Mouse (Mus musculus): ENCODE data around the gene Serbp1. TPM values are rescaled to one million over a fixed set of nuclear protein-coding genes. Genes with fewer than 3 reads are reported as not detected.

Serbp1 gene
- total and polyA plus RNA-seq, 3 experiments = 1,043 to 1,809 (median 1,049) TPM

DNA sequence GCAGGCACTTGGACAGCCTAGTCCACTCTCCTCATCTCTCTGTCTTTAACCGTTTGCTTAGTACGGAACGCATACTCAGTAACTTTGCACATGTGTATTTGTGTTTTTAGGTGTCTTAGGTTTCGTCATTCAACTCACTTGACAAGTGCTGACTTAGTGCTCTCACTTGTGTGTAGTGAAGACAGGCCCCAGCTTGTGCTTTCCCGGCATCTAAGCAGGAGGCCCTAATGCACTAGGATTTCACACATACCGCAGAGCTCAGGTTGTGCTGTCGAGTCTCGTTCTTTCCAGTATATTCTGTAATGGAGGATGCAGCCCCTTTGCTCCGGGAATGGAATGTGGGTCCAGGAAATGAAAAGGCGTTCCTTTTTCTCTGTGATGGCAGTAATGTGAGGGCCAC lies 65.2 kb downstream of the Serbp1 start:
- no peak overlapping the region for H3K27ac ChIP-seq (ENCODE audit: control insufficient read depth, low read depth, low read length)
- H3K27me3 ChIP-seq (ENCODE audit: control insufficient read depth in 1 of 2, insufficient read depth in 2 of 2, low read length in 2 of 2) = no peaks in the 10 kb centered on the region
- no peaks in the 10 kb centered on the region; a peak in 1 of 4 replicates for H3K36me3 ChIP-seq (ENCODE audit: control insufficient read depth in 1 of 2, insufficient read depth in 2 of 2, low read length in 2 of 2)
- no peaks in the 10 kb centered on the region for H3K9me3 ChIP-seq (replicated peaks; ENCODE audit: insufficient read depth, low read length)
- TF ChIP-seq ZC3H11A (IDR thresholded peaks at IDR 0.05; ENCODE audit: low read depth, low read length) = no peak
- TF ChIP-seq POLR2A (IDR thresholded peaks at IDR 0.05; ENCODE audit: control insufficient read depth in 1 of 2, insufficient read depth in 1 of 2, low read depth in 1 of 2, low read length in 2 of 2, poor library complexity in 1 of 2) = no peak
- TF ChIP-seq ETS1 (IDR thresholded peaks at IDR 0.05; ENCODE audit: low read depth, low read length) = no peak
- no peak for TF ChIP-seq SMC3 (IDR thresholded peaks at IDR 0.05; ENCODE audit: low read depth, low read length)
- no peaks in the 10 kb centered on the region for H3K79me2 ChIP-seq (ENCODE audit: control insufficient read depth, insufficient read depth, low read length, poor library complexity)
- no peak for DNase-seq (ENCODE audit: low read depth, low spot score)
- H3K9ac ChIP-seq (ENCODE audit: control insufficient read depth, low read depth, low read length, poor library complexity, severe bottlenecking) = no peak overlapping the region
- H3K4me1 ChIP-seq (ENCODE audit: control insufficient read depth in 1 of 2, insufficient read depth in 2 of 2, low read length in 2 of 2) = no peaks in the 10 kb centered on the region
- no peak overlapping the region for H3K4me3 ChIP-seq (ENCODE audit: control insufficient read depth in 1 of 2, insufficient read depth in 1 of 2, low read depth in 2 of 2, low read length in 2 of 2)

DNA sequence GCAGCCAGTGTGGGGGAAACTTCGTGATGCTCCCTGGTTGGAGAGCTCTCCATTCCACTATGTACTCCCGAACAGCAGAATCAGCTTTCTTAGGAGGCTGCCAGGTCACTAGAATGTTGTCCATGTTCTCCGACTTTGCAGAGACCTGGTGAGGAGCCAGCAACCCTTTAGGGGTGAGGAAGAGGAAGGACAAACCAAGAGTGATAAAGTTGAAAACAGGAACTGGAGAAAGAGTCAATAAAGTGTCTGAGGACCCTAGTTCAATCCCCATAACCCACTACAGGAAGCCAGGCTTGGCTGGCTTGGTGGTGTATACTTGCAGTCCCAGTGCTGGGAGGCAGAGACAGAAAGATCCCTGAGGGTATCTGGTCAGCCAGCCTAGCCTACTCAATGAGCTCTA lies 71.0 kb downstream of the Serbp1 start:
- peaks cover 0 to 9% of the 10 kb centered on the region in 2 experiments; a peak in 2 of 4 replicates for H3K36me3 ChIP-seq (ENCODE audit: control insufficient read depth in 1 of 2, insufficient read depth in 2 of 2, low read length in 2 of 2)
- H3K79me2 ChIP-seq (ENCODE audit: control insufficient read depth, insufficient read depth, low read length, poor library complexity) = no peaks in the 10 kb centered on the region
- H3K27ac ChIP-seq (ENCODE audit: control insufficient read depth, low read depth, low read length) = peak overlapping the region; percentile 73
- peak overlapping the region; percentile 36 to 45 for H3K4me3 ChIP-seq (ENCODE audit: control insufficient read depth in 1 of 2, insufficient read depth in 1 of 2, low read depth in 2 of 2, low read length in 2 of 2)
- H3K27me3 ChIP-seq (ENCODE audit: control insufficient read depth in 1 of 2, insufficient read depth in 2 of 2, low read length in 2 of 2) = no peaks in the 10 kb centered on the region
- H3K9me3 ChIP-seq (replicated peaks; ENCODE audit: insufficient read depth, low read length) = no peaks in the 10 kb centered on the region
- peak; percentile 59 for DNase-seq (ENCODE audit: low read depth, low spot score)
- peak overlapping the region; percentile 54; the same call in 1 of the 2 replicates for H3K9ac ChIP-seq (ENCODE audit: control insufficient read depth, low read depth, low read length, poor library complexity, severe bottlenecking)
- peak; percentile 45; the same call in 1 of the 2 replicates for TF ChIP-seq GATA1 (IDR thresholded peaks at IDR 0.05; ENCODE audit: low read depth, low read length)
- TF ChIP-seq EP300 (IDR thresholded peaks at IDR 0.05; ENCODE audit: low read depth in 1 of 2, low read length in 2 of 2) = peak in 1 of 2 experiments; percentile 59; a peak in 2 of 4 replicates
- TF ChIP-seq TBP (IDR thresholded peaks at IDR 0.05; ENCODE audit: low read depth, low read length) = 0 out of 2 replicates have a peak, but pooled peaks have one; percentile 20
- TF ChIP-seq SIN3A (IDR thresholded peaks at IDR 0.05; ENCODE audit: low read length) = no peak
- peaks cover 4 to 8% of the 10 kb centered on the region in 2 experiments for H3K4me1 ChIP-seq (ENCODE audit: control insufficient read depth in 1 of 2, insufficient read depth in 2 of 2, low read length in 2 of 2)

DNA sequence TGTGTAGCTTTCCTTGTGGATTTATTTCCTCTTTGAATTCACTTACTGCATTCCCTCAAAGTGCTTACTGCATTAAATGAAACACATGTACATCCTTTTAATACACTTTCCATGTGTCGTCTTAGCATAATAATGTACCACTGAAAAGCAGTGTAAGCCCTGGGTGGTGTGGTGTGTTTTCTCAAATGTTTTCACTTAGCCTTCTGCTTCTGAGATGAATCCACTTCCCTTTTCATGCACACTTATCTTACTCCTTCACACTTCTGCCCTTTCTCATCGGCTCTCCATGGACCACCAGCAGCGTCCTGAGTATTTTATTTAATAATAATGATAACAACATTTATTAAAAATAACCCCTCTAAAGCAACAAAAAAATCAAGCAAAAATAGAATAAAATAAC lies 71.8 kb downstream of the Serbp1 start:
- Histone ChIP-seq H3K79me2 (ENCODE audit: control insufficient read depth, insufficient read depth, low read length, poor library complexity) (no peaks in the 10 kb centered on the region), H3K27me3 (ENCODE audit: control insufficient read depth in 1 of 2, insufficient read depth in 2 of 2, low read length in 2 of 2) (no peaks in the 10 kb centered on the region), H3K36me3 (ENCODE audit: control insufficient read depth in 1 of 2, insufficient read depth in 2 of 2, low read length in 2 of 2) (peaks cover 0 to 9% of the 10 kb centered on the region in 2 experiments; a peak in 2 of 4 replicates), H3K9me3 (replicated peaks; ENCODE audit: insufficient read depth, low read length) (no peaks in the 10 kb centered on the region), H3K27ac (ENCODE audit: control insufficient read depth, low read depth, low read length) (peak overlapping the region; percentile 73), H3K4me3 (ENCODE audit: control insufficient read depth in 1 of 2, insufficient read depth in 1 of 2, low read depth in 2 of 2, low read length in 2 of 2) (peak overlapping the region; percentile 36 to 45; a peak in 3 of 4 replicates), H3K4me1 (ENCODE audit: control insufficient read depth in 1 of 2, insufficient read depth in 2 of 2, low read length in 2 of 2) (peaks cover 4 to 8% of the 10 kb centered on the region in 2 experiments), H3K9ac (ENCODE audit: control insufficient read depth, low read depth, low read length, poor library complexity, severe bottlenecking) (peak overlapping the region; percentile 54)
- peak; percentile 79 for DNase-seq (ENCODE audit: low read depth, low spot score)
- TF ChIP-seq SIN3A (IDR thresholded peaks at IDR 0.05; ENCODE audit: low read length) (peak; percentile 32; the same call in 1 of the 2 replicates), HCFC1 (IDR thresholded peaks at IDR 0.05; ENCODE audit: low read depth, low read length) (no peak), GABPA (IDR thresholded peaks at IDR 0.05; ENCODE audit: low read depth, low read length) (no peak), CHD1 (IDR thresholded peaks at IDR 0.05; ENCODE audit: low read depth, low read length) (no peak), ZNF384 (IDR thresholded peaks at IDR 0.05; ENCODE audit: low read depth, low read length) (no peak; the same call in 1 of the 2 replicates), EP300 (IDR thresholded peaks at IDR 0.05; ENCODE audit: low read depth in 1 of 2, low read length in 2 of 2) (peak; percentile 72 to 91), E2F4 (IDR thresholded peaks at IDR 0.05; ENCODE audit: borderline replicate concordance, low read depth, low read length) (no peak), POLR2AphosphoS5 (IDR thresholded peaks at IDR 0.05; ENCODE audit: borderline replicate concordance, low read depth, low read length) (no peak), MAX (IDR thresholded peaks at IDR 0.05; ENCODE audit: low read length) (peak; percentile 61; the same call in 1 of the 2 replicates), TCF12 (IDR thresholded peaks at IDR 0.05; ENCODE audit: low read depth, low read length) (peak; percentile 75), RCOR1 (IDR thresholded peaks at IDR 0.05; ENCODE audit: low read depth, low read length) (peak; percentile 48; the same call in 1 of the 2 replicates), GATA1 (IDR thresholded peaks at IDR 0.05; ENCODE audit: low read depth, low read length) (peak; percentile 84), CHD2 (IDR thresholded peaks at IDR 0.05; ENCODE audit: low read length) (no peak), MYC (IDR thresholded peaks at IDR 0.05; ENCODE audit: low read depth, low read length) (peak; percentile 63), ETS1 (IDR thresholded peaks at IDR 0.05; ENCODE audit: low read depth, low read length) (peak; percentile 45; the same call in 1 of the 2 replicates), TAL1 (IDR thresholded peaks at IDR 0.05; ENCODE audit: low read length) (peak; percentile 51)

All from MEL (cell line).